Mouse (Mus musculus): Measurements from ENCODE around the gene Pnkd.
A peak's percentile ranks its signal among the peaks of the same experiment; 100 is the strongest.

Gene Pnkd

DNA sequence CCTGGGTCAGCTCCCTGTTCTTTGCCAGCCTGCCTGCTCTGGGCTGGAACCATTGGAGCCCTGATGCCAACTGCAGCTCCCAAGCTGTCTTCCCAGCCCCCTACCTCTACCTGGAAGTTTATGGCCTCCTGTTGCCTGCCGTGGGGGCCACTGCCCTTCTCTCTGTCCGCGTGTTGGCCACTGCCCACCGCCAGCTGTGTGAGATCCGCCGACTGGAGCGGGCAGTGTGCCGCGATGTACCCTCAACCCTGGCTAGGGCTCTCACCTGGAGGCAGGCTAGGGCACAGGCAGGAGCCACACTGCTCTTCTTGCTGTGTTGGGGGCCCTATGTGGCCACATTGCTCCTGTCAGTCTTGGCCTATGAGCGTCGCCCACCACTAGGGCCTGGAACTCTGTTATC, 5.7 kb upstream of the Pnkd start:
- DNase-seq = no peak

DNA sequence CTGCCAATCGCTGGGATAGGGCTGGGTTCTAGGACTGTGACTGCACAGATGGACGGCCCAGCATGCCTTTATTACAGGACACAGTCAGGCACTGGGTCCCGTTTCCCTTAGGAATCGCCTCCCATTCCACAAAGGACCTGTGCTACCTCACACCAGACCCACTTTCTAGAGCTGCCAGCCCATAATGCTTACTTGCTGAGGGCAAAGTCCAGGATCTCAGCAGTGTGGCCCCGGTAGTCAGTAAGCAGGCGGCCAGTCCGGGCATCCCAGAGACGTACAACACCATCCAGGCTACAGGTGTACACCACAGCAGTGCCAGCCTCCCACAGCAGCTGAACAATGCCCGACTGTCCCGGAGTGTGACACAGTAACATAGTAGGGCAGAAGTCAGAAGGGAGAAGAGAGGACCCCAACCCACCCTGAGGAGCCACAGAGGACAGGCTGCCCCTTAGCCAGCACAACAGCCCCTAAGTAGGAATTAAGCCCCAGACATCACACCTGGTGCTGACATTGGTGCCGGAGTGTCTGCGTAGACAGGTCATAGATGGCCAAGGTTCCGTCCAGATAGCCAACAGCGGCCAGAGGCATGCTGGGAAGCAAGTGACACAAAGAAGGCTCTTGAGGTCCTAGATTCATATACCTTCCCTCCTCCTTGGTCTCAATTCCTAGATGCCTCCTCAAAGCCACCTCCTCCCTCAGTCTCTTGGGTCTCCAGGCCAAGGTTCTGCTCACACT, 4.0 kb upstream of the Pnkd start:
- DNase-seq = peak; percentile 30 to 66

DNA sequence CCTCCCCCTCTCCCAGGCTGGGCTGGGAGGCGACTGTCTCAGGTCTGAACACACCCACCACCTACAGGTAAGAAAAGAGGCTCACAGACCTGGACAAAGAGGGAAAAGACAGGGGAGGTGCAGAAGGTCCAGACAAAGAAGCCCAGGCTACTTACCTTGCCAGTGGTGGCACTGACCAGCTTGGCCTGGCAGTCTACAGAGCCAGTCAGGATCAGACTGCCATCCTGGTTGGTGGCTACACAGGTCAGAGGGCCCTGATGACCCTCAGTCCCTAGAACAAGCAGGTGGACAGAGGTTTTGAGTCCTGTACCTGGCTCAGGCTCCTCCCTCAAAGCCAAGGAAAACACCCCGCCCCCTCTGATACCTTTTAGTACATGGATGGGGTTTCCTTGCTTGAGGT, 3.4 kb upstream of the Pnkd start:
- no peak for DNase-seq

DNA sequence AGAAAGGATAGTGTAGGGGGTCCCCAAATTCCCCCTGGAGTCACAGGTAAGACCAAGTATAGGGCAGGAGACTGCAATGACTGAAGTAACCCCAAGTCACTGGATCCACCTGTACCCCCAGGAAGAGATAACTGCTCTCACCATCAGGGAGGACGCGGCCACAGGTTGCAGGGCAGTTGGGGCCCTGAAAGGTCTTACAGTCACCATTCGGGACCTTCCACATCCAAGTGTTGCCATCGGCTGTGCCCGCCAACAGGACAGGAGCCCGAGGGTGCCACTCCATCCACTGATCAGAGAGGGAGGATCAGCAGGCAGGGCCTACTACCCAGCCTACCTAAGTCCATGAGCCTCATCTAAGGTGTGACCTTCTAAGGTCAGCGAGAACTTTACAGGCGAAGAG, 2.8 kb upstream of the Pnkd start:
- no peak for DNase-seq

DNA sequence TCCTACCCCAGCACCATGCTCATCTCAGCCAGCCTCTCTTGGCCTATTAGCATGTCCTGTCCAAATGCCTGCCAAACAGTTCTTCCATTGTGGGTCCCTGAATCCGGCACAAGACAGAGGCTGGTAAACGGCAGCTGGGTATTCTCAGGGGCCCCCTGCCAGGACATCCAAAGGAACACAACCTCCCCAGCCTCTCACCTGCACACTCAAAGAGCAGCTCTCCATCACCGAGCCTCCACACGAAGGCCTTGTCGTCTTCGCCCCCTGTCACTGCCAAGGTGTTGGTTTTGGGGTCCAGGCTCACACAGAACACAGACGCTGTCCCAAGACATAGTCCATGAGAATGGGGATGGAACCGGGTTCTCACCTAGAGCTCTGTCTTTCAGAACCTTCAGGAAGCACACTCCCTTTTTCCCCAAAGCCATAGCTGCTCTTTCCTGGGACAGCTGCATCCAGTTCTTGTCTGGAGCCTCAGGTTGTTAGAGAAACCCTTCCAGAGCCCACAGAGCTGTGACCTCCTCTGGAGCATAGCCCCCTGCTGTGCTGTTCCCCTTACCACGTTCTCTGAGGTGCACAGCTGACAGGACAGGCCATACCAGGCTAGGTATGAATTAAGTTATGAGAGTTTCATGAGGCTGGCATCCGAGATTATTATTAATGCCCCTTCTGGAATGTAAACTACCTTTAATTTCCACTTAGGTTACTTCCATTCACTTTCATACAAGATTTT, 1.7 kb upstream of the Pnkd start:
- no peak for DNase-seq

DNA sequence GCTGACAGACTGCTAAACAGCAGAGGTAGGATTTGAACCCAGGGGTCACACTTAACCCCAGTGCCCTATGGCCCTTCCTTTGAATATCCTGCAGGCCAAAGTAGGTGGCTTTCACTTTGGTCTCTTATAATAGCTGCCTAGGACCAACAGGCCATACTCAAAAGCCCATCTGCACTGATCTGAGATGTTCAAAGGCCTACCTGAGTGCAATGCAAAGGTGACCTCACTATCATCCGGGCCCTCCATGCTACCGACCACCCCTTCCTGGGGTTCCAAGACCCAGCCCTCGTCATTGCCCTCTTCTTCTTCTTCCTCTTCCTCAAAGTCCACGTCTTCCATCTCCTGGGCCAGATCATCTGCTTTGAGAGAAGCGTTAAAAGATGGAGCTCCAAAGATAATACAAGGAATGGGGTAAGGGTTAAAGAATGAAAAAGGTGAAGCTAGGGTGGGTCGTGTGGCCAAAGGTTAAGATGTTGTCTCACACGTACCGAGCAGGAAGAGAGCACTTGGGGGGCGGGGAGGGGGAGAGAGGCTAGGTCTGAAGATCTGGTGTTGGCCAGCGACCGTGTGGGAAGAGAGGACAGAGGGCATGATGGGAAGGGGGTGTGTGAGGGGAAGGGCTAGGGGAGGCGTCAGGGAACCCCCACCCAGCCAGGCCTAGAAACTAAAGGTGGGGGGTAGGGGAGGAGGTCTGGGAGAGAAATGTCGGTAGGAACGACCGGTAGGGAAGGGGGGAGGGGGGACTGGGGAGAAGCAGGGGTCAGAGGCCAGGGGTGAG, 855 bp upstream of the Pnkd start:
- peak; percentile 75 to 91 for DNase-seq

DNA sequence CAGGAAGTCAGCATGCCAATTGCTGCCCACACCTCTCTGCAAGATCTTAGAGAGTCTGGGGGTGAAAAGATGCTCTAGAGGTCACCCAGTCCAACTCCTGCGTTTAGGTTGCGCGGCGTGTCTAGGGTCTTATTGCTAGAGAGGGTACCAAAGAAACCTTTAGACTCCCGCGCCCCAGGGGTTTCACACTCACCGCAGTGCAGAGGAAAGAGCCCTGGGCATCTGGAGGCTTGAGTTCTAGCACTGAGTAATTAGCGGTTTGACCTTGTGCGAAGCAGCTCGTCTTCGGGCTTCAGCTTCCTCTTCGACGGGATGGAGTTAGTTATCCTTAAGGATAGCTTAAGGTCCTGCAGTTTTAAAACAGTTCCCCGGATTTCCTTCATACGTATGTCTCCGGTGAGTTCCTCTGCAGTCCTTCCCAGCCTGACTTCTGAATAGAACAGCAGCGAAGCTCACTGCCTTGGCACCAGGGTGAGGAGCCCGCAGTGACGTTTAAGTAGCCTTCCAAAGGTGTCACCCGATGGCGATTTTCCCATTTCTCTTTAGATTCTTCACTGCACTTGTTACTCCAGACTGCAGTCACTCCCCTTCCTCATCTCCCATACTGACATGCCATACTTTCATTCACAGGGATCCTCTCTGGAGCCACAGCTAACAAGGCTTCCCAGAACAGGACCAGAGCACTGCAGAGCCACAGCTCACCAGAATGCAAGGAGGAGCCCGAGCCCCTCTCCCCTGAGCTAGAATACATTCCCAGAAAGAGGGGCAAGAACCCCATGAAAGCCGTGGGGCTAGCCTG, 681 bp downstream of the Pnkd start:
- DNase-seq = peak in 1 of 2 experiments; percentile 35

DNA sequence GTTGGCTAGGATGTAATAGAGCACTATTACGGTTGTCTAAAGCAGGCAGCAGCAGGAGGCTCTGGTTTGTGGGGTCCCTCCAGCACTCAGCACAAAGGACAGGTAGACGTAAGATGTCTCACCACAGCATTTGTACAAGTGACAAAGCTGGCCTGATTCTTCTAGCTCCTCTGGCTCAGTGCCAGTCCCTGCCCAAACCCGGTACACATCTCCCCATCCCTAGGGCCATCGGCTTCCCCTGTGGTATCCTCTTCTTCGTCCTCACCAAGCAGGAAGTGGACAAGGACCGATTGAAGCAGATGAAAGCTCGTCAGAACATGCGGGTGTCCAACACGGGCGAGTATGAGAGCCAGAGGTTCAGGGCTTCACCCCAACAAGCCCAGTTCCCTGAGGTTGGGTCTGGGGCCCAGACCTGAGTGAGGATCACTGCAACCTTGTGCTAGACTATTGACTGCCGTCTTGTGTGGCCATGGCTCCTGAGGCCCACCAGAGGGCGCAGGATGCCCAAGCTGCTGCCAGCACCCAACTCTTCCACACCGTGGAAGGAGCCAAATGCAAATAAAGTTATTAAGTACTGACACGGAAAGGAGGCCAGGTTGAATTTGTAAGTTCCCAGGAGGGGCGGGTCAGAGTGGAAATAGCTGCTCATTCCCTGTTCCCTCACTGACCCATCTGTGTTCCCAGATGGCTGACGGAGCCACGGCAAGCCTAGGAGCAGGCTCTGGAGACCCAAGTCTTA, 2.3 kb downstream of the Pnkd start:
- peak in 1 of 2 experiments; percentile 56 for DNase-seq

DNA sequence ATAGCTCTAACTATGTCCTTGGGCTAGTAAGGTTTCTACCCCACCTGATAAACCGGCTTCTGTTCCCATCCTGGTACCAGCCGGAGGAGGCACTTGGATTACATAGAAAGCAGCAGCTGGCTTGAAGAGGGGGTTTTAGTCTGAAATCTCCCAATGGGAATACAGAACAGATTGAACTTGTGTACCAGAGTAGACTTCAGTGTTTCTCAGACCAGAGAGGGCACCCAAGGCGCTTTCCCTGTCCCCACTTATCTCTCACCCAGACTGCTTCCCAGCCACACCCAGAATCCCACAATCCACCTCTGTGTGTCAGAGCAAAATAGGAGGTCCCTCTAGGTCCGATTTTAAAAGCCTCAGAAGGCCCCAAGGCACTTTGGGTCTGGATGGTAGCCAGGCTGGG, 3.6 kb downstream of the Pnkd start:
- no peak for DNase-seq

DNA sequence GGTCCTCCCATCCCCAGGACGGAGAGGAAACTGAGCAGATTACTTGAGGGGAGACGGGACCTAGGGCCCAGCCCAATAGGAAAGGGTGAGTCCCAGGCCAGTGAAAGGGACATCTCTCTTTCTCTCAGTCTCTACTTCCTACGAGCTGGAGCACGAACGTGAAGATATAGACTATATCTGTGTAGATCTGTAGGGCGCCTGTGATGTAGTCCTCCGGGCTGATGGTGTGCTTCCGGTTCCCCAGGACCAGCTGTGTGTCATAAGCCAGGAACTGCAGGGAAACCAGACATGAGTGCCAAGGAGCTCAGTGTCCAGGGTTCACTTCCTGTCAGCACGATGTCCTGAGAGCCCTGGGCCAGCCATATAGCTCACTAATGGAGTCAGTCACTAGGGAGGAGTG, 4.5 kb downstream of the Pnkd start:
- no peak for DNase-seq

DNA sequence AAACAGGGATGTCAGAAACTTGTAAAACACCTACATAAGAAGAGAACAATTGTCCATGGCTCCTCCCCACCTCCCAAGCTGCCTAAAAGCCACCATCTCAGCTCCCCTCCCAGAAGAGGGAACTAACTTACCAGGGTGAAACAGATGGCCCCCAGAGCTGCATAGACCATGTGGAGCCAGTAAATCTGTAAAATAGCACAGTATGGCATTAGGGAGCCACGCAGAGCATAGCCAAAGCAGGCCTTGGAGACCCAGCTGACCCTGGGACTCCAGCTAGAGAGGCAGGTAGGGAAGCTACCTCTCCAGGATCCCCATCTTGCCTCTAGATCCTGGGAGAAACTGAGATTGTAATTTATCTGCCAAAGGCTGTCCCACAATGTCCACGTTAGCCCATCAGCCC, 5.0 kb downstream of the Pnkd start:
- no peak for DNase-seq

DNA sequence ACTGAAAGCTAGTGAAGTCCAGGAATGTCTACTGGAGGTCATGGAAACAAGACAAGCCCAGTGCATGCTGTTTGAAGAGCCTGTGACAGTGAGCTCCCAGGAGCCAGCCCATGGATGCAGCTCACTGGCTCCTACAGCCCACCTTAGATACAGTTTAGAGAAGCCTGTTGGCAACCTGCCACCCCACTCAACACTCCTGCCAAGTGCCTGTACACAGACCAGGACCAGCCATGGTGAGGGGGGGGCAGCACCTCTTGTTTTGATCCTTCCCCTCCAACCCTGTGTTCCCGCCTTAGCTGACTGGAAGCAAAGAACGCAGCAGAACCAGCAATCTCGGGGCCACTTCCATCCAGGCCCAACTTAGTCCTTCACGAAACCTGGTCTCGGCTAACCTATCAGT, 5.4 kb downstream of the Pnkd start:
- peak in 1 of 2 experiments; percentile 56 for DNase-seq

DNA sequence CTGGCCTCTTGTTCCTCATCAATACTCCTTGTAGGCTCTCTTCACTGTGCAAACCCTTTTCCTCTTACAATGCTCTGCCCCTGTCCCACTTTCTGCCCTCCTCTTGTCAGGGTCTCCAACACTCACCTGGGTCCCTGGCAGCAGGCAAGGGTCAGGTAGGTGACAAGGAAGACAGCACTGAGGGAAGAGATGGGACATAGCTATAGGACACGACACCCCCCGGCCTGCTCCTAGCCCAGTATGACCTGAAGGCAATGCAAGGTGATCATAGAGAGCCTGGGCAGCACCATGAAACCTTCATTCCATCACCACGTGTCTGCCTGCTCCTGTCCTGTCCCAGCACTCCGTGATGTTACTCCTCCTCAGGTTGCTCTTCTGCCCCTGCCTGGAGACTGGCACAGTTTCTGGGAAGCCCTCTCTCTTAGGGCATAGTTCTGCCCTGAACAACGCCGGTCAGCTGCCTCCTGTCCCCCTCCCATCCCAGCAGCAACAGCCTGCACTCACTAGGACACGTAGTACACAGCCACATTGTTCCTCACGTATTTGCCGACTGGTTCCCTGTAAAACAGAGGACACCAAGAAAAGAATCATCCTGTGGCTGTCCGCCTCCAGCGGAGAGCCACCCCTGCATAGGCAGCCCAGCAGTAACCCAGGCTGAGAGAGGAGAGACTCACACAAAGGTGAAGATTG, 7.7 kb downstream of the Pnkd start:
- no peak for DNase-seq

DNA sequence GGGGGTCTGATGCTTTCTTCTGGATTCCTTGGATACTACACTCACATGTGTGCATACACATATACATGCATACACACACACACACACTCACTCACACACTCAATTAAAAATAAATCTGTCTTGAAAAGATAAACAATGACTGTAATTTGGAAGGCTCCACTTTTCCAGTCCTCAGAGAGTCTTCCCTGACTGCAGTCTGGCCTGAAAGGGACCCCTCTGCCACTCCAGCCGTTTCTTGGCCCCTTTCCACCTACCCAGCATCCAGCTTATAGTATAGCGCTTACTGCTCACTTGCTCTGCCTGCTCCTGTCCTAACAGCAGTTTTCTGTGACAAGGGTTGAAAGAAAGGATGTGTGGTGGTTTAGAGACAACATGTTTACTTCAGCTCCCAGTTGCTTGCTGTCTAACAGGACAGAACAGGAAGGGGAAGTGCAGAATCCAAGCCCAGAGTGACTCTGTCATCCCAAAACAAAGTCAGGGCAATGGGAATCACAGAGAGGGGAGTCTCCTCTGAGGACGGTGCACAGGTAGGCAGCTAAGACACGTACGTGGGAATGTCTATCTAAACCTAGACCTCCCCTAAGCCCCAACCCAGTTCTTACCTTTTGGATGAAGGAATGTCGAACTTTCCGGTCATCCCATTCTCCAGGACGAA, 8.7 kb downstream of the Pnkd start:
- no peak for DNase-seq

DNA sequence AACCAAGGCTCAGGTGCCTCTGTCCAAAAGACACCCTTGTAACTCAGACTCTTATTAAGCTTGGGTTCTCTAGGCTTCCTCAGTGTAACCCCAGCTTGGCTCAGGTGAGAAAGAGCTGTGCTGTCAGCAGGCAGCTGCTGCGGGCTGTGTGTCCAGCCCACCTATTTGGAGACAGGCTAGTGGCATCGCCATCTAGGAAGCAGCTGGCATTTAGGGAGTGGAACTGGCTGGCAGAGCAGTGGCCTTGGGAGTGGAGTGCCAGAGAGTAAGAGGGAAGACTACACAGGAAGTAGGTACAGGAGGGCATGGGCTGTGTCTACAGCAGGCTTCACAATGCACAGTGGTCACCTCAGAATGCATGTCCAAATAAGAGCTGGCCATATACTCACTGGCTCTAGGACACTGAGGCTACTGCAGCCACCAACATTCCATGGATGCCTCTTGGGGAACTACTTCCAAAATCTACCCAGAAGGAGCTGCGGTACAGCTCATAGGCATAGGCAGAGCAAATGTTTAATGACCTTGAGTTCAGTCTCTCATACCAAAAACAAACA, 9.4 kb downstream of the Pnkd start:
- DNase-seq = no peak

DNA sequence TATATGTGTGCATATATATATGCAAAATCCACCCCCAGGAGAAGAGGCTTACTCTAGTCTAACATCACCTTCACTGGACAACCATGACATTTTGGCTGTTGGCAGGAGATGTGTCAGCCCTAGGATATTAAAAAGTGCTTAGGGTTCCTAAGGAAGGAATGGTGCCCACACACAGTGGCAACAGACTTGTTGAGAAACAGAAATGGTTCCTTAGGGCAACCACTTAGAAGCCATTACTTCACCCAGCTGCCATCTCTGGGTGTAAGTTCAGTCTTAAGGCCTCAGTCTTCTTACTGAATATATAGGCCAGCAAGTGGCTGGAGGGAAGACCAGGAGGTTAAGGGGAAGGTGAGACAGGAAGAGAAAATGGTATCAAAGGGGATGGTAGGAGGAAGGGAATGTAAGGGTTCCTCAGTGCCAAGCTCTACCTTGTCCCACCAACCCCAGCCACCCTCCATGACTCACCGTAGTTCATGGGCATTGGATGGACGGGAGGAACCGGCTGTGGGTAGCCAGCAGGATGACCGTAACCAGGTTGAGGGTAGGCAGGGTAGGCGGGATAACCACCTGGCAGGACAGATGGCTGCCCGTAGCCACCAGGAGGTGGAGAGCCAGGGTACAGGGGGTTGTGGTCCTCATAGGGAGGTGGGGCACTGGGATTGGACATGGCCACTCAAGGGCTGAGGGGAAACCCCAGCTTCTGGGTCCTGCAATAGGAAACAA, 10.2 kb downstream of the Pnkd start:
- no peak for DNase-seq

DNA sequence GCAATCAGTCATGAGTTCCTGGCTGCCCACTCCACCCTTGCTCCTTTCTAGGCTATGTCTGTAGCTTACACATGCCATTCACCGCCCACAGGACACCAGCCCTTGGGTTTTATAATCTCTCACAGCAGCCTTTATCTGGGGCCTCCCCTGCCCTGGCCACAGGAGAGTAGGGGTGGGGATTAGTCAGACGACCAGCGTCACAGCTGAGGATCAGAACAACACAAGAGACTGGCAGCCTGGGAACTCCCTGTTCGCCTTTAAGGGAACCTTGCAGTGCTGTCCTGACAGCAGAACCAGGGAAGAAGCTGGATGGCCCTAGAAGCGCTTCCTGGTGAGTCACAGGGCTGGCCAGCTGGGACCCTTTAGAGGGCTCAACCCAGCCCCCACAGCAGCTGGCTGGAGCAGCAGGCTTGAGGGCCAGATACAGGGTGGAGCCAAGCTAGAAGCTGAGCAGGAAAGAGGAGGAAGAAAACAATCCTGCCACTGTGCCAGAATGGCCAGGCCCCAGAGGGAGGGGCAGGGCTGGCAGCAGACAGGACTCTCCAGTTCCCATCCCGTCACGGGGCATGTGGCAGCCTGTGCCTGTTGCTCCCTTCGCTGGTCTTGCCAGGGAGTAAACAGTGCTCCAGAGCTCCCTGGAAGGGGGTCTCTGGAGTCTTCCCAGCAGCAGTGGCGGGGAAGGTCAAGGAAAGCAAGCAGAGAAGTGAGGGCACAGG, 10.9 kb downstream of the Pnkd start:
- peak; percentile 86 to 94 for DNase-seq

DNA sequence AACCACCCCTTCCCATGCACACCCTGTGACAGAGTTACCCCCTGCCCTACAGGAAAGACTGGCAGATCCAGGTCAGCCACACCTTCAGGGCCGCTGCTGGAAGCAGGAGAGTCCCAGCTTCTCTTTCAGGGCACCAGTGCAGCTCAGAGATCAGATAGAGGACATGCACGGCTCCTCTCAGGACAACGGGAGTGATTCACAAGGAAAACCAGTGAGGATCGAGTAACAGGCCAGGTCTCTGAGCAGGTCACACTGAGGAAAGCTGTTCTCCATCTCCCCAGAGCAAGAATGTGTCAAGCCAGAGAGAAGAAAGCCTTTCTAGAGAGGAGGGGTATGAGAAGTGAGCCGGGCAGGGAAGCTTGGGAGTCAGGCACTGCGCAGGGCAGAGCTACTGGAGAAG, 11.7 kb downstream of the Pnkd start:
- no peak for DNase-seq

DNA sequence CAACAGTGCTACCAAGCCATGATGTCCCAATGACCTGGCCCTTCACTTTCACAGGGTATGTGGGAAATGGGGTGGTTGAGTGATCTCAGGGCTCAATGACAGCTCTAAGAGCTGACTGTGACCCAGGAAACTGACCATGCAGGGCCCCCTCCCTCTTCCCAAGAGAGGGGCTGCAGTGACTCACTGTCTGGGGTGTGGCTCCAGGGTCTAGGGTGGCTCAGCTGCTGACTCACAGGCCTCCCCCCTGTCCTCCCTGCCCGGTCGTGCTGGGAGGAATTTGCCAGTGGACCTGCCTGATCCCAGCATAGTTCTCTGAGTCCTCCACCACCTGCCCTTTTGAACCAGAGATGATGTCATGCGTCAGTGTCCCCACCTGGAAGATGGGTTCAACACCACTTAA, 12.5 kb downstream of the Pnkd start:
- peak in 1 of 2 experiments; percentile 75 for DNase-seq

All from kidney, postnatal 25 days (tissue).